In genomic region chr10:3749580-3749979, GRCm38 (mm10) we compare ENCODE assay signal across 23 mouse cellular contexts.
"Had no signal": no experiment of that assay in that cellular context is flagged by ENCODE, and none has a peak within 500 bp of the region (broad histone marks: within the 10 kb centered on the region; RNA-seq: fewer than 3 reads in every experiment).

No protein-coding gene starts in this region.

- H3K4me2 ChIP-seq: heart, embryonic 12.5 days; hindbrain, embryonic 12.5 days; hindbrain, embryonic 14.5 days; limb, embryonic 13.5 days; limb, embryonic 15.5 days; liver, embryonic 12.5 days had no signal

- H3K36me3 ChIP-seq: heart, embryonic 10.5 days; heart, embryonic 12.5 days; hindbrain, embryonic 10.5 days; hindbrain, embryonic 12.5 days; limb, embryonic 13.5 days; limb, embryonic 15.5 days; liver, embryonic 12.5 days had no signal

- H3K27ac ChIP-seq: heart, adult 2 months; heart, embryonic 10.5 days; hindbrain, embryonic 10.5 days; hindbrain, embryonic 12.5 days; hindbrain, embryonic 14.5 days; limb, embryonic 13.5 days; limb, embryonic 15.5 days; liver, embryonic 12.5 days; liver, embryonic 14.5 days had no signal

- H3K27me3 ChIP-seq: heart, embryonic 12.5 days; hindbrain, embryonic 12.5 days; limb, embryonic 13.5 days; limb, embryonic 15.5 days; liver, embryonic 12.5 days had no signal

- DNase-seq: gastrocnemius, postnatal 25 days; heart, adult 2 months; heart, postnatal 10 days; heart, postnatal 4 days; kidney, adult 18-20 months; kidney, adult 8-10 months; kidney, postnatal 10 days; kidney, postnatal 25 days; kidney, postnatal 4 days; layer of hippocampus, adult 9-11 months; layer of hippocampus, postnatal 36 days; left cerebral cortex, postnatal 4 days had no signal

- H3K9ac ChIP-seq: heart, embryonic 12.5 days; hindbrain, embryonic 12.5 days; hindbrain, embryonic 14.5 days; limb, embryonic 13.5 days; limb, embryonic 15.5 days; liver, embryonic 12.5 days; liver, embryonic 14.5 days had no signal

- ATAC-seq: hindbrain, embryonic 16.5 days; inflammation-experienced regulatory T-cells, adult 6 months; liver, embryonic 12.5 days had no signal

- H3K4me1 ChIP-seq: hindbrain, embryonic 12.5 days; liver, embryonic 12.5 days had no signal

- H3K9me3 ChIP-seq: heart, embryonic 10.5 days; heart, embryonic 12.5 days; hindbrain, embryonic 10.5 days; hindbrain, embryonic 12.5 days; limb, embryonic 15.5 days; liver, embryonic 12.5 days had no signal

- H3K4me3 ChIP-seq: heart, adult 2 months; heart, embryonic 10.5 days; heart, embryonic 12.5 days; hindbrain, embryonic 10.5 days; hindbrain, embryonic 12.5 days; limb, embryonic 13.5 days; limb, embryonic 15.5 days; liver, embryonic 12.5 days had no signal
